ENCODE assay signal across 8 mouse cellular contexts in genomic region chr5:150157682-150158081, GRCm38 (mm10). TPM values are rescaled to one million over a fixed set of nuclear protein-coding genes. Genes with fewer than 3 reads are reported as not detected.
DNase-seq lines count a peak whose midpoint lies in the region; ATAC-seq lines count a peak whose summit lies in the region.
"Had no signal": no experiment of that assay in that cellular context is flagged by ENCODE, and none has a peak within 500 bp of the region (broad histone marks: within the 10 kb centered on the region; RNA-seq: fewer than 3 reads in every experiment).

No protein-coding gene starts in this region.

- no peaks in the 10 kb centered on the region for H3K9me3 ChIP-seq in hindbrain, embryonic 11.5 days (ENCODE audit: control insufficient read depth, low read length)
- H3K9me3 ChIP-seq in hindbrain, embryonic 12.5 days (replicated peaks) = no peaks in the 10 kb centered on the region
- H3K9me3 ChIP-seq: megakaryocyte, embryonic 14.5 days had no signal

- H3K27me3 ChIP-seq in hindbrain, embryonic 11.5 days (ENCODE audit: control insufficient read depth, insufficient read depth, low read length) = no peaks in the 10 kb centered on the region
- H3K27me3 ChIP-seq in hindbrain, embryonic 12.5 days = no peaks in the 10 kb centered on the region
- H3K27me3 ChIP-seq: megakaryocyte, embryonic 14.5 days had no signal

- no peak overlapping the region for H3K4me3 ChIP-seq in hindbrain, embryonic 11.5 days (ENCODE audit: low read depth, low read length)
- no peak overlapping the region for H3K4me3 ChIP-seq in hindbrain, embryonic 12.5 days

- peak; percentile 55 for DNase-seq in hindbrain, embryonic 11.5 days (ENCODE audit: low spot score)
- peak; percentile 76 to 81 for DNase-seq in B cell, adult 2 months
- peak; percentile 79 for DNase-seq in ES-CJ7 (ENCODE audit: low read depth, low spot score)
- DNase-seq in lung, postnatal 25 days (ENCODE audit: low spot score) = peak; percentile 49
- peak; percentile 9 to 23 for DNase-seq in thymus, adult 18-20 months

- H3K4me1 ChIP-seq in hindbrain, embryonic 11.5 days (replicated peaks; ENCODE audit: control insufficient read depth, insufficient read depth, low read length) = no peaks in the 10 kb centered on the region
- no peaks in the 10 kb centered on the region for H3K4me1 ChIP-seq in hindbrain, embryonic 12.5 days

- no peak overlapping the region for H3K9ac ChIP-seq in hindbrain, embryonic 11.5 days (ENCODE audit: low read depth, low read length)
- H3K9ac ChIP-seq in hindbrain, embryonic 12.5 days = no peak overlapping the region

- H3K27ac ChIP-seq in hindbrain, embryonic 11.5 days (ENCODE audit: low read depth, low read length) = no peak overlapping the region
- no peak overlapping the region for H3K27ac ChIP-seq in hindbrain, embryonic 12.5 days

- no peak overlapping the region for H3K4me2 ChIP-seq in hindbrain, embryonic 11.5 days (replicated peaks; ENCODE audit: low read depth, low read length)
- H3K4me2 ChIP-seq in hindbrain, embryonic 12.5 days (replicated peaks) = no peak overlapping the region

- no peaks in the 10 kb centered on the region for H3K36me3 ChIP-seq in hindbrain, embryonic 11.5 days (ENCODE audit: control insufficient read depth, insufficient read depth, low read length)
- no peaks in the 10 kb centered on the region for H3K36me3 ChIP-seq in hindbrain, embryonic 12.5 days

- WGBS in hindbrain, embryonic 11.5 days = 40% methylated on average over 6 of the region's 6 CpGs
- 42% methylated on average over 6 of the region's 6 CpGs for WGBS in hindbrain, embryonic 12.5 days

- no peak for ATAC-seq in hindbrain, embryonic 11.5 days (ENCODE audit: low FRiP score)
- no peak for ATAC-seq in hindbrain, embryonic 12.5 days (ENCODE audit: low FRiP score)
- ATAC-seq in erythroblast, adult 5-6 weeks (replicated peaks; ENCODE audit: low FRiP score, poor library complexity, severe bottlenecking) = peak; percentile 66; the same call in 1 of the 2 replicates

RNA-seq across cellular contexts. Expression of gene Fry, which starts 39.2 kb away (rescaled TPM):
- 14.3 and 22.4 TPM in 2 replicates for polyA plus RNA-seq in hindbrain, embryonic 11.5 days (2014; fragmentation: Nextera tagmentation; extraction: Ambion mirVana)
- 27.9 and 30.1 TPM in 2 replicates for polyA plus RNA-seq in hindbrain, embryonic 12.5 days (2016; fragmentation: Nextera tagmentation; extraction: Ambion mirVana)
- total RNA-seq in erythroblast, adult 5-6 weeks (2015; ENCODE audit: low replicate concordance) = 16.1 and 30.1 TPM in 2 replicates
- total RNA-seq in erythroblast, adult 5-6 weeks (2017; ENCODE audit: low replicate concordance) = 10.3 and 16.4 TPM in 2 replicates

Comparison
In these comparisons a context has a peak if more than half of its experiments do, and no peak if none do; other contexts are left out.
1. DNase-seq: peak in every context shown above with its lines; median percentile 79 in ES-CJ7; 78 in B cell, adult 2 months; 55 in hindbrain, embryonic 11.5 days; 49 in lung, postnatal 25 days; 16 in thymus, adult 18-20 months.